Mouse (Mus musculus) embryonic facial prominence, embryonic 14.5 days (tissue): ENCODE data around the gene Prpf3. TPM values are rescaled to one million over a fixed set of nuclear protein-coding genes. Genes with fewer than 3 reads are reported as not detected.
"Not testable (repeated sequence)": the region's sequence is repeated elsewhere in the genome, so short reads cannot be mapped to it uniquely, and the experiment has no call there.

ENCODE experiments used
- ATAC-seq: fragments of 200-750 bp; cut with Nextera tagmentation; 2 replicates; pipeline ENCODE4 v1.8.0; 2017; ENCODE audit warnings: low read depth, moderate number of reproducible peaks, moderate TSS enrichment
- DNase-seq: peaks from one replicate; pipeline ENCODE4 v3.0.0-alpha.2; 2015; ENCODE audit warnings: low spot score
- H3K27ac ChIP-seq: fragments of 300-500 bp; sonication (generic); replicated peaks from 2 replicates; pipeline ENCODE4 v1.5.1; 2014; ENCODE audit warnings: low read depth, mild to moderate bottlenecking, low read length, moderate library complexity
- H3K27me3 ChIP-seq: fragments of 300-500 bp; sonication (generic); replicated peaks from 2 replicates; pipeline ENCODE4 v1.6.1; 2014; ENCODE audit warnings: low read length; ENCODE audit not compliant: control insufficient read depth, insufficient read depth
- H3K36me3 ChIP-seq: fragments of 300-500 bp; sonication (generic); 2 replicates; pipeline ENCODE4 v1.6.1; 2014; ENCODE audit warnings: low read length, mixed read lengths; ENCODE audit not compliant: control insufficient read depth, insufficient read depth
- H3K4me1 ChIP-seq: fragments of 300-500 bp; sonication (generic); 2 replicates; pipeline ENCODE4 v1.6.1; 2014; ENCODE audit warnings: antibody characterized with exemption, low read length; ENCODE audit not compliant: control insufficient read depth, insufficient read depth
- H3K4me2 ChIP-seq: fragments of 300-500 bp; sonication (generic); 2 replicates; pipeline ENCODE4 v1.6.1; 2014; ENCODE audit warnings: low read depth, mild to moderate bottlenecking, low read length, moderate library complexity, mixed read lengths
- H3K4me3 ChIP-seq: fragments of 300-500 bp; sonication (generic); 2 replicates; pipeline ENCODE4 v1.5.1; 2014; ENCODE audit warnings: low read depth, mild to moderate bottlenecking, low read length
- H3K9ac ChIP-seq: fragments of 300-500 bp; sonication (generic); 2 replicates; pipeline ENCODE4 v1.6.1; 2014; ENCODE audit warnings: low read depth, mild to moderate bottlenecking, low read length, moderate library complexity, mixed read lengths
- H3K9me3 ChIP-seq: fragments of 300-500 bp; sonication (generic); 2 replicates; pipeline ENCODE4 v1.6.1; 2016; ENCODE audit warnings: low read length; ENCODE audit not compliant: control insufficient read depth
- WGBS: fragments of 180-500 bp; shearing (Covaris S2); extraction: QIAGEN DNeasy Blood & Tissue Kit; methylation state at CpG from one replicate; pipeline ENCODE4 v1.1.7; 2014; 5-methylcytosine and 5-hydroxymethylcytosine counted together
- polyA plus RNA-seq: library from polyadenylated mRNA; unstranded; fragments of >200 nt; fragmentation: Nextera tagmentation; extraction: Ambion mirVana; gene quantifications from 2 replicates; pipeline ENCODE4 v1.2.1, GENCODE M21; 2014

Gene Prpf3
- polyA plus RNA-seq, result 41.9 and 46.0 TPM in 2 replicates

DNA sequence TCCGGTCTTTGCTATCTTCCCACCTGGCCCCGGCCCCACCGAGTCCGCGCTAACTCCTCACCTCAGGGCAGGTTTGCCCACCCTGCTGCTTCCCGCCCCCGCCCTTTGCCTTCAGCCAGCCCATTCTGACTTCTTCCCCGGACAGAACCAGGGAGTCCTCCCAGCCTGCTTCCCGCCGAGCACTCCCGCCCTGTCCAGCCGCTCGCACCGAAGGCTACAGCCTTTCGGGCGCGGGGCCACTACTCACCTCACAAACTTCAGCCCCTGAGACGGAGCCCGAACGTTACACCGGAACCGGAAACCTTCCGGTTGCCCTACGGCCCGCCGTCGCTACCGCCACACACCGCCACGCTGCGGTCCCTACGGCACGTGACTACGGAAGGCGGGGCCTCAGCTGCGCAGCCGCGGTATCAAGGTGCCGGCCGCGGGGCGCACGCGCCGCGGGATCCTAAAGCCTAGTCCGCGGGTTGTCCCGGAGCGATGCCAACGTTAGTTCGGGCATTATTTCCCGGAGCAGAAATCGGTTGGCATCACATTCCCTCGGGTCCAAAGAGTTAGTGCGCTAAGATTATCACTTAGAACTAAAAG, at the start of gene Prpf3:
Gene Prpf3 (minus strand): TSS at position 384 of the 588 bp plus-strand sequence.
- Histone ChIP-seq H3K4me3 (peak within 1 kb of the TSS; percentile 90), H3K27ac (peak within 1 kb of the TSS; percentile 85), H3K27me3 (no peaks in the 10 kb centered on the region), H3K9me3 (no peaks in the 10 kb centered on the region), H3K4me1 (no peaks in the 10 kb centered on the region), H3K9ac (peak within 1 kb of the TSS; percentile 89), H3K36me3 (peaks cover 29% of the 10 kb centered on the region), H3K4me2 (peak within 1 kb of the TSS; percentile 72)
- ATAC-seq, result peak; percentile 98
- WGBS, result under 1% methylated on average over 41 of the region's 56 CpGs
- peak; percentile 96 for DNase-seq

GRCm38 (mm10) chr3:95904568-95904967, 48.9 kb upstream of the Prpf3 start, which contains the start of gene Car14:
Gene Car14 (minus strand): TSS chr3:95904691.
- Histone ChIP-seq H3K4me3 (peak within 1 kb of the TSS; percentile 37), H3K4me1 (peaks cover 28% of the 10 kb centered on the region), H3K27ac (no peak within 1 kb of the TSS), H3K4me2 (peak within 1 kb of the TSS; percentile 65), H3K9me3 (no peaks in the 10 kb centered on the region), H3K27me3 (no peaks in the 10 kb centered on the region), H3K9ac (peak within 1 kb of the TSS; percentile 51), H3K36me3 (no peaks in the 10 kb centered on the region)
- DNase-seq (no peak), ATAC-seq (peak; percentile 15; the same call in 1 of the 2 replicates)
- 1% methylated on average over 15 of the region's 15 CpGs for WGBS

DNA sequence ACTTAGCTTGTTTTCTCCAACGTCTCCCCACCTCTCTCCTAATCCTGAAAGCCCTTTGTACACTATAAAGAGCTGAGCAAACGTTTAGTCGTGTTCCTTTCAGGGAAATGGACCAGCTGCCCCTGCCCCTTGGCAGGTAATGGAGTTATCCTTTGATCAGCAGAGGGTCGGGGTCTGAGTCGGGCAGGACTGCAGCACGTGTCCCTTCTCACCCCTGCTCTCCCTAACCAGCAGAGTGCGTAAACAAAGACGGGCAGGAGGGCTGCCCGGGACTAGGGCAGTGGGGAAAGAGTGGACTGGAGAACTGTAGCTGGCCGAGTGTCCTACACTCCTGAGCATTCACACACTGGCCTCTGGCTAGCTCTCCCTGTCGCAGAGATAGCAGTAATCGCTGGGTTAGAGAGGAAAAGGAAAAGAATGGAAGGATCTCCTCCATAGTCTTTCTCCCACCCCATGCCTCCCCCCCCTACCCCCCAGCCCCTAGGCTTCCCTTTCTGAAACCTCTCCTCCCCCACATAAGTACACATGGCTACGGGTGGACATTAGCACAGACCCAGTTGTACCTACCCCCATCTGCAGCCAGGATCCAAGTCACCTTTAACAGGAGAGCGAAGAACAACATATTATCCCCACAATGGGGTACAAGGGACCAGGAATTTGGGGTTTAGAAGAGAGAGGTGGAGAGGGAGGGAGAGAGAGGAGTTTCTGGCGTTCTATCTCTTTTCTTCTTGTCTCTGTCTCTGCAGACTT, 48.2 kb upstream of the Prpf3 start:
- no peak for ATAC-seq
- no peak for DNase-seq
- Histone ChIP-seq H3K27me3 (no peaks in the 10 kb centered on the region), H3K9ac (peak overlapping the region; percentile 51), H3K4me3 (peak overlapping the region; percentile 37), H3K4me1 (peaks cover 28% of the 10 kb centered on the region), H3K9me3 (no peaks in the 10 kb centered on the region), H3K4me2 (peak overlapping the region; percentile 65), H3K36me3 (no peaks in the 10 kb centered on the region), H3K27ac (no peak overlapping the region)
- 6% methylated on average over 15 of the region's 15 CpGs for WGBS

DNA sequence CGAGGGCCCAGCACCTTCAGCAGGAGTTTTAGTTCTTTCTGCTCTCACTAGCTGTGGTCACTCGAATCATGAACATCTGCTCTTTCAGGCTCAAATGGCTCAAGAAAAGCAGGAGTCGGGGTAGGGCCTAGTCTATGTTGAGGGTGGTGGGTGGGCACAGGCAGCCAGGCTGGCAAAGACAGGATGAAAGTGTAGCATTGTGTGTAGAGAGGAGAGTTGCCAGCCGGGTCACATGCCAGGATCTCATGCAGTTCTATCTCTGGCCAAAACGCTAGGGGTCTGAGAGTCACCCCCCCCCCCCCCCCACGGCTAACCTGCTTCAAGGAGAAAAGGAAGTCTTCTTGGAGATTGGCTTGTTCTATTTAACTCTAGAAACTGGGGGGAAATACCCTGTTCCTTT, 47.0 kb upstream of the Prpf3 start:
- Histone ChIP-seq H3K27me3 (no peaks in the 10 kb centered on the region), H3K36me3 (peaks cover 9% of the 10 kb centered on the region), H3K4me1 (peaks cover 28% of the 10 kb centered on the region), H3K9ac (no peak overlapping the region; the same call in 1 of the 2 replicates), H3K4me3 (no peak overlapping the region), H3K27ac (no peak overlapping the region; the same call in 1 of the 2 replicates), H3K9me3 (no peaks in the 10 kb centered on the region), H3K4me2 (no peak overlapping the region)
- DNase-seq (no peak), ATAC-seq (no peak)
- 33% methylated on average over 5 of the region's 6 CpGs for WGBS

DNA sequence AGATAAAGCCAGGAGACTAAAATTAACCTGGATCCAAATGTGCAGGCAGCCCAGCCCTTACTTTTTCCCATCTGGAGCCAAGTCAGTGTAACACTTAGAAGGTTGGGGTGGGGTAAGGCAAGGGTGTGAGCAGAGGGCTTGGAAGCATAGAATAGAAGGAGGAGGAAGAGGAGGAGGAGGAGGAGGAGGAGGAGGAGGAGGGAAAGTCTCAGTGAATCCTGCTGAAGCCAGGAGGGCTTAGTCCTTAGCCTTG, 46.6 kb upstream of the Prpf3 start:
- Histone ChIP-seq H3K4me1 (peaks cover 27% of the 10 kb centered on the region), H3K9ac (no peak overlapping the region; the same call in 1 of the 2 replicates), H3K4me3 (no peak overlapping the region), H3K27me3 (no peaks in the 10 kb centered on the region), H3K9me3 (no peaks in the 10 kb centered on the region), H3K27ac (no peak overlapping the region; the same call in 1 of the 2 replicates), H3K36me3 (peaks cover 12% of the 10 kb centered on the region), H3K4me2 (no peak overlapping the region)
- no peak for DNase-seq
- ATAC-seq, result no peak

- Histone ChIP-seq H3K4me3 (no peak overlapping the region), H3K4me1 (peaks cover 24% of the 10 kb centered on the region), H3K9ac (no peak overlapping the region), H3K9me3 (no peaks in the 10 kb centered on the region), H3K27me3 (no peaks in the 10 kb centered on the region), H3K36me3 (peaks cover 13% of the 10 kb centered on the region), H3K4me2 (no peak overlapping the region), H3K27ac (no peak overlapping the region)
- 55% methylated on average over 9 of the region's 9 CpGs for WGBS
- DNase-seq (no peak), ATAC-seq (no peak)
Measured at GRCm38 (mm10) chr3:95901616-95902372, 46.1 kb upstream of the Prpf3 start.

DNA sequence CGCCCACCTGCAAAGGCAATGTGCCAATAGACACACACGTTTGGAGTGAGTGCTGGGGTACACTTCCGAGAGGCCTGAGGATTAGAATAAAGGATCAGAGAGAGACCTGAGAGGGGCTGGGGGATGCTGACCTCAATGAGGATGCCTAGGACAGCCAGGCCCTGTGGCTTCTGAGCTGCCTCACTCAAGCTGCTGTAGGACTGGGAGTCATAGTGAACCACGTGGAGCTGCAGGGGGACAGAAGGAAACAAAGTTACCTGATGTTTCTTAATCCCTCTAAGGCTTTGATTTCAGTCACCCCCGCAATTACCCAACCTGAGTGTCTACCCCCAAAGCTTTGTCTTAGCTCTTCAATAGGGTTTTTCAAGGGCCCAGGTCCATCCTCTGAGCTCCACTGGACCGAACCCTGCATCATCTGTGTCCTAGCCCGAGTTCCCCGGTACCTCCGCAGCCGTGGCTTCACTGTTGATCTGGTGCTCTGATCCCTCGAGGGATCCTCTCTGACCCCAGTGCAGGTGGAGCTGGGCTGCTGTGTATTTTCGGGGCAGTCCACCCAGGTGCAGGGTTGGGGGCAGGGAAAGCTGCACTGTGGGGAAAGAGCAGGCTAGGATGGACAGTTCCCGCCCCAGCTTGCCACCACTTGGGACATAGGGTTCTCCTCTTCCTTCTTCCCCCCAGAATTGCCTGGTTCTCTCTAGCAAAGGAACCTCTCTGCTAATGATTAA, 44.3 kb upstream of the Prpf3 start:
- Histone ChIP-seq H3K4me1 (peaks cover 18% of the 10 kb centered on the region), H3K27me3 (no peaks in the 10 kb centered on the region), H3K4me2 (no peak overlapping the region), H3K9me3 (no peaks in the 10 kb centered on the region), H3K27ac (no peak overlapping the region), H3K4me3 (no peak overlapping the region), H3K36me3 (peaks cover 13% of the 10 kb centered on the region), H3K9ac (0 out of 2 replicates have a peak overlapping the region, but pooled peaks have one; percentile 14)
- WGBS, result 69% methylated on average over 13 of the region's 13 CpGs
- no peak for DNase-seq
- no peak for ATAC-seq

GRCm38 (mm10) chr3:95895501-95895900, 39.8 kb upstream of the Prpf3 start:
- not testable (repeated sequence) for H3K4me3 ChIP-seq, ATAC-seq, H3K9me3 ChIP-seq, DNase-seq, H3K27me3 ChIP-seq, H3K27ac ChIP-seq, H3K9ac ChIP-seq
- Histone ChIP-seq H3K4me1 (peaks cover 13% of the 10 kb centered on the region; the same call in 1 of the 2 replicates), H3K4me2 (peak overlapping the region; percentile 85), H3K36me3 (peaks cover 13% of the 10 kb centered on the region)
- 85% methylated on average over 7 of the region's 7 CpGs for WGBS
